Mouse (Mus musculus): ENCODE measurements around the gene Wwox.

Wwox gene

DNA sequence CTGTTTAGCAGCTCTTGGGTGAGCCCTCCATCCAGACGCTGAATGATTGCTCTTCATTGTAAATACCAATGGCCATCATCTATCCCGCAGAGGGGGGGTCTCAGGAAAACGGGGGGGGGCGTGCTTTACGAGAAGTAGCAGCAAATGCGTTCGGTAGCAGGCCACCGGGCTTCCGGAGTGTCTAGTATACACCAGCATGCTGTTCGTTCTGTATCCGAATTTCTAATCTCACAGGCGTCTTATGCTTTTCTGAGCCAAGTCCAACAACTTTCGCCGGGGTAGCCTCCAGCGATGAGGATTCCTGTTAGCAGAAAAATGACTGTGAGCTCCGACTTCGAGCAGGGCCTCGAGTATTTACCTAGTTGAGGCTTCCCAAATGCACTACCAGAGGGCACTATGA is 719.8 kb downstream of the Wwox start:
- no peak for DNase-seq (ENCODE audit: low spot score in 2 of 2)

DNA sequence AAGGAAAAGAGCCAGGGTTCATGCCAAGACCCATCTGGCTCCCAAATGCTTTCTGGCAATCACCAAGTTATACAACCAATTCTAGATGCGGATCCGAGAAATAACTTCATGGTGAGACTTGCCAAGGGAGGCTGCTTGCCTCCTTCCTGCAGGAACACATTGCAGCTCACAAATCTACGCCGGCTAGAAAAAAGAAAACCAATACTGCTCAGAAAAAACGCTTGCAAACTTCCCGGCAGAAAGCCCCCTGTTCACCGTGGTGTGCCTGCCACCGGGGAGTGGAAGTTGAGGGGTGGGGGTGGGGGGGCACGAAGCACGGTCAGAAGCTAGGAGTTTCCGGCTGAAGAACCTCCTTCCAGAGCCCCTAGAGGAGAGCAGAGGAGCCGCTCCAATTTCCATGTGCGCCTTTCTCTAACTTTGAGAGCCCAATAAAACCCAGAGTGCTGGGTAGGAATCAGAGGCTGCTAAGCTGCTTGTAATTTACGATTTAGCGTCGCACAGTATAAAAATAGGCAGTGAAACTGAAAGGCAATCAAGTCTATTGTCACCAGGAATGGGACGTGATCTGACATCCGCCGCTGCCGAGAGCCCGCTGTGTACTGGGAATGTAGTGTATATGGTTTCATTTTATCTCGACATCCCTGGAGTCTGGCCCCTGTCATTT is 720.4 kb downstream of the Wwox start:
- no peak for DNase-seq (ENCODE audit: low spot score in 2 of 2)

- no peak for DNase-seq (ENCODE audit: low spot score in 2 of 2)
Measured at GRCm38 (mm10) chr8:115160407-115160806, 721.0 kb downstream of the Wwox start.

DNA sequence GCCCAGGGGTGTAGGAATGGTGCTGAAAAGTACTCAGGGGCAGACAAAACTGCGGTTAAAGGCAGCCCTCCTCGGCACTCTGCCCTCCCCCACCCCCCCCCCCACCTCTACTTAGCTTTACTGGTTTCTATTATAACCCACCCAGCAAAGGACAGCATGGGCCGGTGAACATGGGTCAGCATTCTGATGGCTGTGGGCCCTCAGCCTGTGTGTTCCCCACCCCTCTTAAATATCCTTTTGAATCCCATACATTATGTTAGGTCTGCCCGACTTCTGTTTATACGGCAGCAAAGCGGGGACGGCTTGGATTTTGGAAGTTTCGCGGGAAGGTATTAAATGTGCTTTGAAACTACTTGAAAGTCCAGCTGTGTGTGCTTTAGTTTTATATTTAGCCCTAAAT is 722.1 kb downstream of the Wwox start:
- no peak for DNase-seq (ENCODE audit: low spot score in 2 of 2)

DNA sequence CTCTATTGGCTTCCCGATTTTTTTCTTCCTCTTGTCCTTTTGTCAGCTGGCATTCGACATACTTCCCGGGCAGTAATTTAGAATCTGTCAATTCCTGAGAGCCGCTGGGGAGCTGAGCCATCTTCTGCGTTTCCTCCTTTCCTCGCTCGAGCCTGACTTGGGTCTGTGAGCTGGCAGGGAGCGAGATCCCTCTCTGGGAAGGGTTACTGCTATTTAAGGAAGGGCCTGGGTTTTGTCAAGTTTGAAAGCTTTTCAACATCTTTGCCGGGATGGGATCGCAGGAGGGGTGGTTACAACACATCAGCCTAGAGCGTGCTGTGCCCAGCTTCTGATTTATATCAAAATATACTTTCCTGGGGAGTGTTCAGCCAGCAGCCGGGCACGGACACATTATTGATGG is 725.4 kb downstream of the Wwox start:
- DNase-seq (ENCODE audit: low spot score in 2 of 2): no peak

DNA sequence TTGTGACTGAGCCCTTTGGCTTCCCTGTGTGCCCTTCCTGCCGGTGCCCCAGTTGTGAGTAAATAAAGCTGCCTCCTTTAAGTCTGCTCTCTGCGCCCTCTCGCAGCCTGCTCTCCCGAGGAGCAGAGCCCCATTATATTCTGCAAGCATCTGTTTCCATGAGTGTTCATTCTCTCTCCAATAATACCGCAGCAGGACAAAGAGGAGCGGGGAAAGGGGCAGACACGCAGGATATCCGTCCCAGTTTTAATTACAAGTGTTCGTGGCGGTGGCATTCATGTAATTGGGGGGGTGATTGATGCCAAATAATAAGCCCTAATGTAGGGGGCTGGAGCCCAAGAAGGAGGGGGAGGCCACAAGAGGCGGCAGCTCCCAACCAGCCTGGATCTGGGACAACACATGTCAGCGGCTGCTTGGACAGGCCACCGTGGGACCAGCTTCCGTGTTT is 734.2 kb downstream of the Wwox start:
- DNase-seq (ENCODE audit: low spot score in 2 of 2): no peak

DNA sequence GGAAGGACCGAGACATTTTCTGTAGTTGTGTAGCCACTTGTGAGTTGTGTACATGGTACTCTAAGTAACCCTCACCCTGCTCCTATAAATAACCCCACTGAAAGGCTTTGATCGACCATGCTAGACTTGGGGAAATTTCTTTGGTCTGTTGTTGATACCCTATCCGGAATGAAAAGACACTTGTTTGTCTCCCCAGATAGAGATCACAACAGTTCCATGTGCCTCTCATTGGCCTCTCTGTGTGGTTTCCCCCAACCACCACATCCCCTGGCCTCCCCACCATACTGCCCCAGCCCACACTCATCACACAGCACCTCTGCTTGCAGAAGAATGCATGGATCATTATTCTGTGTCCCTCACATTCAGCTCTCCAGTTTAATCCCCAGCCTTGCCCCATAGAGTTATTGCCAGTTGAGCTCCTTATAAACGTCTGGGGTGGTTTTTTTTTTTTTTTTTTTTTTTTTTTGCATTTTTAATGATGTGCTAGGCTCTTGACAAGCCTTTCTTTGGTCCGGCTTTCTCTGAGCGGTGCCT is 746.0 kb downstream of the Wwox start:
- DNase-seq (ENCODE audit: low spot score in 2 of 2): no peak

GRCm38 (mm10) chr8:115186121-115186811 is 746.8 kb downstream of the Wwox start:
- no peak for DNase-seq (ENCODE audit: low spot score in 2 of 2)

GRCm38 (mm10) chr8:115186882-115187281 is 747.4 kb downstream of the Wwox start:
- DNase-seq (ENCODE audit: low spot score in 2 of 2): no peak

GRCm38 (mm10) chr8:115188446-115188845 is 749.0 kb downstream of the Wwox start:
- no peak for DNase-seq (ENCODE audit: low spot score in 2 of 2)

- DNase-seq (ENCODE audit: low spot score in 2 of 2): no peak
Measured at GRCm38 (mm10) chr8:115189836-115190235, 750.4 kb downstream of the Wwox start.

- no peak for DNase-seq (ENCODE audit: low spot score in 2 of 2)
Measured at GRCm38 (mm10) chr8:115193767-115194166, 754.3 kb downstream of the Wwox start.

DNA sequence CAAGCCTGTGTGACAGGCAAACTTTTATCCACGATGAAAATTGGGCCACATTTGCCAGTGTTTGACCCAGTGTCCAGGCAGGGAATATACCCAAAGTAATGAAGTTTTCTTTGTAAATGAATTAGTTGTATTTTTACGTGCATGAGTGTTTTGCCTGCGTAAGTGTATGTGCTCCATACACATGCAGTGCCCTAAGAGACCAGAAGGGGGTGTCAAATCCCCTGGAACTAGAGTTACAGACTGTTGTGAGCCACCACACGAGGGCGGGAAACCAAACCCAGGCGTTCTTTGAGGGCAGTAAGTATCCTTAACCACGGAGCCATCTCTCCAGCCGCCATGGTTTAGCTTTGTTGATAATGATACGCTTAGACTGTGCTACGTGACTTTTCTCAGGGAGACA is 755.9 kb downstream of the Wwox start:
- DNase-seq (ENCODE audit: low spot score in 2 of 2): no peak

DNA sequence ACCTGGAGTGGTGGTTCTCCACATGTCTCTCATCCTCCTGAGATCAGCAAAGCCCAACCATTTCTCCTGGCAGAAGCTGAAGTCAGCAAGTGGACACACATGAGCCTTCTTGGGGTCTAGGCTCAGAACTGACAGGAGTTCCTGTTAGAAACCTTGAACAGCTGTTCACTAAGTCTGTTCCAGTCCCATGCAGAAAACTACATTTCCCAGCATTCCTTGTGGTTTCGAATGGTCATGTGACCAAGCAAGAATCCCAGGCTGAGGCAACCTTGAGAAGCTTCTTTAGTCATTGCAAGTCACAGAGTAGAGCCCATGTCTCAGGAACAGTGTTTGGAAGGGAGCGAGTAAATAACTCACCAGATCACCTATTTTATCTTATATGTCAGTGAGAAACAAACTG is 757.4 kb downstream of the Wwox start:
- DNase-seq (ENCODE audit: low spot score in 2 of 2): no peak

- DNase-seq (ENCODE audit: low spot score in 2 of 2): no peak
Measured at GRCm38 (mm10) chr8:115199204-115199603, 759.7 kb downstream of the Wwox start.

GRCm38 (mm10) chr8:115199616-115200150 is 760.2 kb downstream of the Wwox start:
- DNase-seq (ENCODE audit: low spot score in 2 of 2): no peak

- no peak for DNase-seq (ENCODE audit: low spot score in 2 of 2)
Measured at GRCm38 (mm10) chr8:115201726-115202125, 762.3 kb downstream of the Wwox start.

GRCm38 (mm10) chr8:115207480-115207879 is 768.0 kb downstream of the Wwox start:
- DNase-seq (ENCODE audit: low spot score in 2 of 2): no peak

GRCm38 (mm10) chr8:115208415-115209192 is 769.1 kb downstream of the Wwox start:
- DNase-seq (ENCODE audit: low spot score in 2 of 2): no peak

DNA sequence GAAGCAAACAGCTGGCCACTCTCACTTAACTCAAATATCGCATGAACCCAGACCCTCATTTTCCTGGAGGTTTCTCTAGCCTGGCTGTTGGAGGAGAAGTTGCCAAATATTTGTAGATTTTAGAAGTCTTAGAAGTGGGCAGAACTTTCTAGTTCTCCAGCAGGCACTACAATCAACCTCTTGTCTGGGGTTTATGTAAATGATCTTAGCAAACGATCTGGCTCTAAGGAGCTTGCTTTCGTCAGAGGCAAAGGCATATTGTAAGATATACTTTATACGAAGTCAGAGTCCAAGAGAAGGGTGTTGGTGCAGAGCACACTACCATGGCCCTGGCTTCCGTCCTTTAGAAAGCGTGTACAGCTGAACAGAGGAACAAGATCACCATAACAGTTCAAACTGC is 770.6 kb downstream of the Wwox start:
- DNase-seq (ENCODE audit: low spot score in 2 of 2): no peak

DNA sequence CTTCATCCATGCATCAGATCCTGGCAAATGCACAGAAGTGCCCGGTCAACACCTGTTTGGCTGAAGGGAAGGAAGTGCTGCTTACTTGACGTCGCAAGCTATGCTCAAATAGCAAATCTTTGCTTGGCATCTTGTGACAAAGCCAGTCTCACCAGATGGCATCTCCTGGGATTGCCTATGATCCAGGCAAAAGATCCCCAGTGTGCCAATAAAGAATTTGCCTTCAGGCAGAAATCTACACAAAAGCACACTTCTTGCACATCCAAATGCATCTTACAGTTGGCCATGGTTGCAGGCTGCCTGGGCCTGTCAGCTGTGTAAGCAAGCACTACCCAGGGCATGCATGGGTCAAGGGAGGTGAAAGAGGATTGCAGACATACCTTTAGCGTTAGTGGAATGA is 773.7 kb downstream of the Wwox start:
- no peak for DNase-seq (ENCODE audit: low spot score in 2 of 2)

DNA sequence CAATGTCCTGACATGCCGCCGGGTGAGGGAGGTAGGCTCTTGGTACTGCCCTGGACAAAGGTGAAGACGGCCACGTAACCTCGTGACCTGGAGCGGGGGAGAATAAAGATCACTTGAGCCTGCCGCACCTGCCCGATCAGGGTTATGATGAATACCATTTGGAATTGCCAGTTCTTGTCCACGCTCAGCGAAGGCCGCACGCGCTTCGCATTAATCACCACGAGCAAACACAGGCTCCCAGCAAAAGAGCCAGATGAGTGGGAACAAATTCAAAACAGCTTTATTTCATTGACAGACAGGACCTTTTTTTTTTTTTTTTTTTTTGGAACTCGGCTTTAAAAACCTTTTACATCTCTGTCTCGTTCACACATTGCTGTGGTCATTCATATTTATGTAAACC is 775.4 kb downstream of the Wwox start:
- peak in 1 of 2 experiments; percentile 1 for DNase-seq (ENCODE audit: low spot score in 2 of 2)
